Mouse (Mus musculus) lung, adult 18-20 months (tissue): Measurements from ENCODE around the gene Fhl1.

Source experiments
- DNase-seq, 2 experiments: peaks; one replicate each; pipeline ENCODE4 v3.0.0; 2022; ENCODE audit warnings: mixed read lengths in 2 of 2

Fhl1 gene

GRCm38 (mm10) chrX:56731306-56732201 is at the start of gene Fhl1:
TSS of gene Fhl1 (plus strand) at chrX:56731787.
- DNase-seq: peak; percentile 54 to 57

- DNase-seq: no peak
These were observed 49.3 kb upstream of the Fhl1 start for GRCm38 (mm10) chrX:56682156-56682720.

GRCm38 (mm10) chrX:56683521-56683920 is 48.1 kb upstream of the Fhl1 start:
- DNase-seq: peak in 1 of 2 experiments; percentile 26

DNA sequence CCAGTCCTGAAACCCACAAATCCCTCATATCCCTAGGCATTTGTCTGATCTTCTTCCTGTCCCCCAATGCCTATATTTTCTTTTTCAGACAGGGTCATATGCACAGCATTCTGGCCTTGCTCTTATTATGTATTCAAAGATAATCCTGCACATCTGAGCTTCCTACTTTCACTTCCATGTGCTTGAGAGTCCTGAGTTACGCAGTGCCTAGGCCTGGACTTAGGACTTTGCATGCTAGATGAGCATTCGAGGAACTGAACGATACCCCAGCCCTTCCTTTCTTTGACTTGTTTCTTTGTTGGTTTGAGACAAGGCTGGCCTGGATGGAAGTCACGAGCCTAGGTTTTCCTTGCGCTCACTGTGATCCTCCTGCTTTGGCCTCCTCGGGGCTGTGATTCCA is 39.0 kb upstream of the Fhl1 start:
- no peak for DNase-seq

DNA sequence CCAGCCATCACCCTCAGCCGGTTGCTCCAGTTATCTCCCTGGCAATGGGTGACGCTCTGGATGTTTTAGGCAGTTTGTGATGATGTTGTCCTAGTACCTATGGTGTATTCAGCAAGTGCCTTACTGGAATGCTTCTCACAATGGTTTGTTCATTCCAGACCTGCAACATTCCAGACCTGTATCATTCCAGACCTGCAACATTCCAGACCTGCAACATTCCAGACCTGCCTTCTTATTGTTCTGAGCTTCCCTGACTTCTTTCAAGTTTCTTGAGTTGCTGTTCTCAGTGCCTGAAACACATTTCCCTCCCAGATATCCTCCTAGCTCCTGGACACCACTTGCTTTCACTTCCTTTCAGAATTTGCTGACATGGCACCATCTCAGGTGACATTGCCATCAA is 37.0 kb upstream of the Fhl1 start:
- DNase-seq: no peak

DNA sequence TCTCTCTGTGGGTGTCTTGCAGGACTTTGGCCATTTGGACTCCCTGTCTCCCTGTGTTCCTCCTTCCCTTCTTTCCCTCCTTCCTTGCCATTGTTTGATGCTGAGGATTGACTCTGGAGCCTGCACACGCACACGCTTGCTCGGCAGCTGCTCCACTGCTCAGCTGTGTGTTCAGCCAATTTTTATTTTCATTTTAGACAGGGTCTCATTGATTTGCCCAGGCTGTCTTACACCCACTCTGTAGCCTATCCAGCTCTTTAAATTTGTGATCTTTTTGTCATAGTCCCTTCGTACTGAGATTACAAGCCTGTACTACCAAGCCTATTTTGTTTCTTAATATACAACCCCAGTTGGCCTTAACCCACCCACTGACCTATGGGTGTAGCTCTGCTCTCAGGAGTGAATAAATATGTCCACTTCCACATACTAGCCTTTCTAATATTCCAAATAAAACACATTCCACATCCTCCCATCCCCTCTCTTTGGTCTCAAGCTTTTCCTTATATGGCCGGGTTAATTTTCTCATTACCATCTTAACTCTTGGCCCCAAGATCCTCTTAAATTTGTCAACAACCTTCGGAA is 34.3 kb upstream of the Fhl1 start:
- no peak for DNase-seq

DNA sequence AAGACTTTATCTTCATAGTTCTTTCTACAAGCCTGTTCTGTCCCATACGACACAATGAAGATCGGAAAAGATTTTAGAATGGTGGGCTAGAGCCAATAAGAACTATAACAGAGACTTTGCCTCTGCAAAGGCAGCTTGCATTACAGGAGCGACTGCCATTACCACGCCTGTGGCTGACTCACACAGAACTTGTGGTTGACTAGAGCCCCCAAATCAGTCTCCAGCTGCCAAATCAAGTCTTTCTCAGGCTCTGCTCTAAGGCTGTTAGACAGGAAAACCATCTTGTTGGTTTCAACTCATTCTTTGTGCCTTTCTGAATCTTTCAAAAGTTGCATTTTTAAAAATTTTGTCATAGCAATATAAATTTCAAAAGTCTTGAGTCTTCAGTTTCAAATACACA is 33.7 kb upstream of the Fhl1 start:
- DNase-seq: no peak

- no peak for DNase-seq
These were observed 30.3 kb upstream of the Fhl1 start for GRCm38 (mm10) chrX:56701261-56701660.

DNA sequence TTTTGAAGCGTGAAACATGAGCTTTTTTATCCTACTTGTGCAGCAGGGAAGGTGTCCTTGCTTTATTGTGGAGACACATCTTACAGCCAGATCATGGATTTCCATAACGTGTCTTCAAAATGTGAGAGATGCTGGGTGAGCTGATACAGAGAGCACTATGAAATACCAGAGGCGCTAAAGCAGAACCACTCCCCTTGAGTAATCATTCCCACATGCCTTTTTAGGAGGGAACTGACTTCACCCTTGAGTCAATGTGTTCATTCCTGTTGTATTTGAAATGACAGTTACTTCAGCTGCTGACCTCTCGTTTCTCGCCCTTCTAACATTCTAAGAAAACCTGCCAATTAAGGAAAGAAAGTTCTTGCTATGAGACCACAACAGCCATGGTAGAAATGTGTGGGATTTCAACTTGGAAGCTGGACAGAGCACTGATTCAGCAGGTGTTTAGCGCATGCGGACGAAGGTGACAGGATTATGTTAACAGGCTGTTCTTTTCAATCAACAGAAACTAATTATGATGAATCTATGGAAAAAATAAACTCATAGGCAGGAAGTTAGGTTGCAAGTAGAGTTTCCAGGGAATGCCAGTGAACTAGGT is 27.5 kb upstream of the Fhl1 start:
- no peak for DNase-seq

- no peak for DNase-seq
These were observed 22.8 kb upstream of the Fhl1 start for GRCm38 (mm10) chrX:56708592-56709370.

GRCm38 (mm10) chrX:56710522-56710921 is 21.1 kb upstream of the Fhl1 start:
- no peak for DNase-seq

- DNase-seq: no peak
These were observed 18.9 kb upstream of the Fhl1 start for GRCm38 (mm10) chrX:56712666-56713065.

GRCm38 (mm10) chrX:56722559-56722958 is 9.0 kb upstream of the Fhl1 start:
- DNase-seq: no peak

DNA sequence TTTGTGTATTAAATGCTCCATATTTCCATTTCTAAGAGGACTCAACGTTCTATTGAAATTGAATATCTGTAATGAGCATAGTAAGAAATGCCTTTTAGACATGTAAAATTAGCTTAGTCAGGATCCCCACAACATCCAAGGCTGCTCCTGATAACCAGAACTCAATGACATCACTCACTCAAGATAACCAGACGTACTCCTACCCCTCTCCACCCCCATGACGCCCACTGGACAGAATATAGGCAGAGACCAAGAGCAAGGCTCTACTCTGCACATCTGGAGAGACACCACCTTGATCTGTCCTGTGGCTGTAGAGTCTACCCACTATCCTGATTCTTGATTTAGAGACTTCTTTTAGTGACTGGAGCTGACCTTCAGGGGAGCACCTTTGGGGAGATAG is 3.1 kb upstream of the Fhl1 start:
- no peak for DNase-seq

GRCm38 (mm10) chrX:56730828-56731305 is 720 bp upstream of the Fhl1 start:
- DNase-seq: no peak

- DNase-seq: no peak
These were observed 814 bp downstream of the Fhl1 start for GRCm38 (mm10) chrX:56732401-56732800.

DNA sequence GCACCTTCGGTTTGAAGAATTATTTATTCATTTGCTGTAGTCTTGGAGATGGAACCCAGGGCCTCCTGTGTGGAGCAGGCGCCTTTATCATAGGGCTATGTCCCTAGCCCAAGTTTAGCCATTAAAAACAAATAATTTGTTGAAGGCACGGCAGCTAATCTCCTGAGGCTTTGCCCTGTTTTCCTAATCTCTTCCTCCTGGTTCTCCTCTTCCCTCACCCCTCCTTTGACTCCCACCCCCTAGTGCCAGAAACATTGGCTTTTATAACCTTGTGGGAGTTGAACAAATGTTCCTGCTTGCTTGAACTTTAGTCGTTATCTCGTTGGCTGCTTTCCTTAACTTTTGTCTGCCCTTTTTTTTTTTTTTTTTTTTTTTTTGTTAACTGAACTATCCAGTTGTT is 2.8 kb downstream of the Fhl1 start:
- DNase-seq: no peak

DNA sequence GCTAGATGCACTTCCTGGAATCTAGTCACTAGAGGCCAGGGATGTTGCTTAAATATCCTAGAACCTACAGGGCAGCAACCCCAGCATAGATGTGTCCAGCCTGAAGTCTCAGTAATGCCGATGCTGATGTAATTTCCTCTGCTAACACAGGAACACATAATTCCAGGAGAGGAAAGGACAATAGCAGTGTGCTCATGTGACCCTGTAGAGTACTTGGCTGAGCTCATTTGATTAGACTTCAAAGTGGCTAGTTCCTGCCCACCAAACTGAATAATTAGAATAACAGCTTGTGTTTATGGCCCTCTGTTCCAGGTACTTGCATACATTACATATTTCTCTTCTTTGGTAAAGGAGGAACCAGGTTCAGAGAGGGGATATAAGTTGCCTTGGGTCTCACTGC is 4.6 kb downstream of the Fhl1 start:
- DNase-seq: no peak

DNA sequence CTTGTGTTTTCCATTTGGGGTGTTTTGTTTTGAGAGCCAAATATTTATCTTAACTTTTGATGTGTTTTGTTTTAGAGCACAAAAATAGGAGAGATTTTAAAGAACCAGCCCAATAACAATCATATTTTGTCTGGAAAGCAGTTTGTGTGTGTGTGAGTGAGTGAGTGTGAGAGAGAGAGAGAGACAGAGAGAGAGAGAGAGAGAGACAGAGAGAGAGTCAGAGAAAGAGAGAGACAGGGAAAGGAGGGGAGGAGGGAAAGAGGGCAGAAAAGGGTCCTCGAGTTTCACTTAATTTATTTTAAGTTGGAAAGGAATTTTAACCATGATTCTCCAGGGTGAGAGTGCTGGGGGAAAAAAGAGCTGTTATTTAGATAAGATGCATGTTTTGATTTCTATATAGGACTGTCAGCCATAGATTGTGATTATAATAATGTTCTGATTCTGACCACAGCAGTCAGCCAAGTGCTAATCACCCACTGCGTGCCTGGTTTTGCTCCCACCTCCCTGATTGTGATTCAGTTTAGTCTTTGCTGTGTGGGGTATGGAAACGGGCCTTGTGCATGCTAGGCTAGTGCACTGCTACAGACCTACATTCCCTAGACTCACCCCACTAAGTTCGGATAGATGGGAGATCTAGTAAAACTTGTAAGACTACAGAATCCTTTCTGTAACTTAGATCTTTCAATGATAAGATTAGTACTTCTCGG is 6.4 kb downstream of the Fhl1 start:
- no peak for DNase-seq

- no peak for DNase-seq
These were observed 9.8 kb downstream of the Fhl1 start for GRCm38 (mm10) chrX:56741428-56741827.

DNA sequence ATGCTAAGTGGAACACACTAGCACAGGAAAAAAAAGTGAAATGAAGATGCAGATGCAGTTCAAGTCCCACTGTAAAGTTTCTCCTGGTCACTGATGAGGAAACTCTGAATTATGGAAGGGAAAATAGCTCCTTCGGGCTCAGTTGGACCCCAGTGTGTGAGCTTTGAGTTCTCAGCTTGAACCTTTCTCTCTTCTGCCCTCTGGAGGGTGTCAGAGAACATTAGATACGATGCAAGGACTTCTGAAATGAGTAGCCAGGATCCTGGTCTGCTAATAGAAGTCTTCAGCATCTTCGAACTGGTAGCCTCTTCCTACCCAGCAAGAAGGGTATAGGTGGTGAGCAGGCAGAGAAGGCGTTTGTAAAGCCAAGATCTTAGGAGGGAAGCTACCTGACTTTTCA is 19.9 kb downstream of the Fhl1 start:
- no peak for DNase-seq

DNA sequence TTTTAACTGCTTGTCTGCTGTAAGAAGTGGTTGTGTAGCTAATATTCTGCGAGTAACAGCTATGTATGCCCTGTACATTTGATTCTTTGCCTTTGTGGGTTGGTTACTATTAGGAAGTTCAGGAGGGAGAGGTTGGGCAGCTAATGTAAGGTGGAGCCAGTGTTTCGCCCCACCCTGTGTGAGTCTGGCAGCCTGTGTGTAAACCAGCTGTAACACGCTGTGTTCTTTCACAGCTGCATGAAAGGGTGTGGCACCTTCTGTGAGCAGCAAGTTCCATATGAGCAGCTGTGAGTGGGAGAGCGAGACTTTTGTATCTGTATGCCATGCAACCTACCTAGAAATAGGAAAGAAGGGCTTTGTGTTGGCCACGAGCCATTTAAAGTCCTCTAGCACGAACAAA is 20.6 kb downstream of the Fhl1 start:
- peak; percentile 22 to 35 for DNase-seq
